Mouse (Mus musculus): ENCODE measurements around the gene Ecpas. TPM values are rescaled to one million over a fixed set of nuclear protein-coding genes. Genes with fewer than 3 reads are reported as not detected.

Ecpas gene
- polyA plus RNA-seq, 1 experiment from 2014 or later = 47.7 TPM

- DNase-seq (ENCODE audit: low spot score) = no peak
- 96% methylated on average over 6 of the region's 6 CpGs for WGBS
Measured at GRCm38 (mm10) chr4:58867242-58867641, 45.3 kb downstream of the Ecpas start.

GRCm38 (mm10) chr4:58832908-58833307, 79.6 kb downstream of the Ecpas start:
- Histone ChIP-seq H3K36me3 (ENCODE audit: control insufficient read depth, insufficient read depth, low read length) (no peaks in the 10 kb centered on the region), H3K27ac (ENCODE audit: low read depth, low read length) (no peak overlapping the region), H3K9ac (ENCODE audit: low read length) (no peak overlapping the region), H3K27me3 (ENCODE audit: control insufficient read depth, insufficient read depth, low read length) (no peaks in the 10 kb centered on the region), H3K9me3 (ENCODE audit: control insufficient read depth, low read length) (no peaks in the 10 kb centered on the region), H3K4me1 (ENCODE audit: control insufficient read depth, insufficient read depth, low read length) (no peaks in the 10 kb centered on the region), H3K4me3 (ENCODE audit: low read depth, low read length) (no peak overlapping the region), H3K4me2 (ENCODE audit: low read depth) (no peak overlapping the region)
- no peak for ATAC-seq (ENCODE audit: insufficient read depth, low FRiP score, low TSS enrichment)
- no peak for DNase-seq (ENCODE audit: low spot score)
- WGBS = 94% methylated on average over 3 of the region's 3 CpGs

More at GRCm38 (mm10) chr4:58867242-58867641, 45.3 kb downstream of the Ecpas start:
- Histone ChIP-seq H3K4me2 (ENCODE audit: low read depth) (no peak overlapping the region), H3K4me3 (ENCODE audit: low read depth, low read length) (no peak overlapping the region), H3K36me3 (ENCODE audit: control insufficient read depth, insufficient read depth, low read length) (no peaks in the 10 kb centered on the region), H3K27ac (ENCODE audit: low read depth, low read length) (no peak overlapping the region), H3K4me1 (ENCODE audit: control insufficient read depth, insufficient read depth, low read length) (no peaks in the 10 kb centered on the region), H3K9ac (ENCODE audit: low read length) (no peak overlapping the region), H3K27me3 (ENCODE audit: control insufficient read depth, insufficient read depth, low read length) (no peaks in the 10 kb centered on the region), H3K9me3 (ENCODE audit: control insufficient read depth, low read length) (no peaks in the 10 kb centered on the region)
- no peak for ATAC-seq (ENCODE audit: insufficient read depth, low FRiP score, low TSS enrichment)

GRCm38 (mm10) chr4:58825921-58826320, 86.6 kb downstream of the Ecpas start:
- Histone ChIP-seq H3K9ac (ENCODE audit: low read length) (no peak overlapping the region), H3K4me3 (ENCODE audit: low read depth, low read length) (no peak overlapping the region), H3K36me3 (ENCODE audit: control insufficient read depth, insufficient read depth, low read length) (0 out of 2 replicates have a peak, but pooled peaks cover 2% of the 10 kb centered on the region), H3K27me3 (ENCODE audit: control insufficient read depth, insufficient read depth, low read length) (no peaks in the 10 kb centered on the region), H3K9me3 (ENCODE audit: control insufficient read depth, low read length) (no peaks in the 10 kb centered on the region), H3K4me1 (ENCODE audit: control insufficient read depth, insufficient read depth, low read length) (no peaks in the 10 kb centered on the region), H3K4me2 (ENCODE audit: low read depth) (no peak overlapping the region), H3K27ac (ENCODE audit: low read depth, low read length) (no peak overlapping the region)
- ATAC-seq (ENCODE audit: insufficient read depth, low FRiP score, low TSS enrichment) = no peak
- DNase-seq (ENCODE audit: low spot score) = no peak
- 86% methylated on average over 4 of the region's 4 CpGs for WGBS

- ATAC-seq (ENCODE audit: insufficient read depth, low FRiP score, low TSS enrichment) (no peak), DNase-seq (ENCODE audit: low spot score) (no peak)
- Histone ChIP-seq H3K9me3 (ENCODE audit: control insufficient read depth, low read length) (no peaks in the 10 kb centered on the region), H3K4me2 (ENCODE audit: low read depth) (no peak within 1 kb of the TSS), H3K36me3 (ENCODE audit: control insufficient read depth, insufficient read depth, low read length) (no peaks in the 10 kb centered on the region), H3K9ac (ENCODE audit: low read length) (no peak within 1 kb of the TSS), H3K27ac (ENCODE audit: low read depth, low read length) (no peak within 1 kb of the TSS), H3K27me3 (ENCODE audit: control insufficient read depth, insufficient read depth, low read length) (no peaks in the 10 kb centered on the region), H3K4me3 (ENCODE audit: low read depth, low read length) (no peak within 1 kb of the TSS), H3K4me1 (ENCODE audit: control insufficient read depth, insufficient read depth, low read length) (no peaks in the 10 kb centered on the region)
Measured at GRCm38 (mm10) chr4:58787616-58788015, 124.9 kb downstream of the Ecpas start, which contains the start of gene Olfr267. Gene Olfr267 (minus strand): TSS chr4:58787716.

- Histone ChIP-seq H3K9me3 (ENCODE audit: control insufficient read depth, low read length) (no peaks in the 10 kb centered on the region), H3K4me3 (ENCODE audit: low read depth, low read length) (no peak overlapping the region), H3K9ac (ENCODE audit: low read length) (no peak overlapping the region), H3K27ac (ENCODE audit: low read depth, low read length) (no peak overlapping the region), H3K4me2 (ENCODE audit: low read depth) (no peak overlapping the region), H3K4me1 (ENCODE audit: control insufficient read depth, insufficient read depth, low read length) (no peaks in the 10 kb centered on the region), H3K27me3 (ENCODE audit: control insufficient read depth, insufficient read depth, low read length) (no peaks in the 10 kb centered on the region), H3K36me3 (ENCODE audit: control insufficient read depth, insufficient read depth, low read length) (no peaks in the 10 kb centered on the region)
- ATAC-seq (ENCODE audit: insufficient read depth, low FRiP score, low TSS enrichment) (no peak), DNase-seq (ENCODE audit: low spot score) (no peak)
- 87% methylated on average over 3 of the region's 3 CpGs for WGBS
Measured at GRCm38 (mm10) chr4:58786659-58787058, 125.9 kb downstream of the Ecpas start.

- DNase-seq (ENCODE audit: low spot score) (no peak), ATAC-seq (ENCODE audit: insufficient read depth, low FRiP score, low TSS enrichment) (no peak)
- H3K4me1 ChIP-seq (ENCODE audit: control insufficient read depth, insufficient read depth, low read length) = no peaks in the 10 kb centered on the region
- H3K27ac ChIP-seq (ENCODE audit: low read depth, low read length) = no peak overlapping the region
- H3K9ac ChIP-seq (ENCODE audit: low read length) = no peak overlapping the region
- no peaks in the 10 kb centered on the region for H3K36me3 ChIP-seq (ENCODE audit: control insufficient read depth, insufficient read depth, low read length)
- H3K4me2 ChIP-seq (ENCODE audit: low read depth) = no peak overlapping the region
- 93% methylated on average over 3 of the region's 3 CpGs for WGBS
- no peaks in the 10 kb centered on the region for H3K27me3 ChIP-seq (ENCODE audit: control insufficient read depth, insufficient read depth, low read length)
- H3K9me3 ChIP-seq (ENCODE audit: control insufficient read depth, low read length) = no peaks in the 10 kb centered on the region
- H3K4me3 ChIP-seq (ENCODE audit: low read depth, low read length) = no peak overlapping the region
Measured at GRCm38 (mm10) chr4:58763417-58763816, 149.1 kb downstream of the Ecpas start.

- Histone ChIP-seq H3K9ac (ENCODE audit: low read length) (no peak overlapping the region), H3K9me3 (ENCODE audit: control insufficient read depth, low read length) (no peaks in the 10 kb centered on the region), H3K4me3 (ENCODE audit: low read depth, low read length) (no peak overlapping the region), H3K36me3 (ENCODE audit: control insufficient read depth, insufficient read depth, low read length) (no peaks in the 10 kb centered on the region), H3K27ac (ENCODE audit: low read depth, low read length) (no peak overlapping the region), H3K4me2 (ENCODE audit: low read depth) (no peak overlapping the region), H3K4me1 (ENCODE audit: control insufficient read depth, insufficient read depth, low read length) (no peaks in the 10 kb centered on the region), H3K27me3 (ENCODE audit: control insufficient read depth, insufficient read depth, low read length) (no peaks in the 10 kb centered on the region)
- DNase-seq (ENCODE audit: low spot score) = no peak
- WGBS = 64% methylated on average over 2 of the region's 2 CpGs
- ATAC-seq (ENCODE audit: insufficient read depth, low FRiP score, low TSS enrichment) = no peak
Measured at GRCm38 (mm10) chr4:58749510-58749909, 163.0 kb downstream of the Ecpas start.

GRCm38 (mm10) chr4:58749101-58749500, 163.4 kb downstream of the Ecpas start:
- no peaks in the 10 kb centered on the region for H3K27me3 ChIP-seq (ENCODE audit: control insufficient read depth, insufficient read depth, low read length)
- no peaks in the 10 kb centered on the region for H3K9me3 ChIP-seq (ENCODE audit: control insufficient read depth, low read length)
- no peak overlapping the region for H3K4me3 ChIP-seq (ENCODE audit: low read depth, low read length)
- no peak for ATAC-seq (ENCODE audit: insufficient read depth, low FRiP score, low TSS enrichment)
- no peak for DNase-seq (ENCODE audit: low spot score)
- H3K4me2 ChIP-seq (ENCODE audit: low read depth) = no peak overlapping the region
- H3K4me1 ChIP-seq (ENCODE audit: control insufficient read depth, insufficient read depth, low read length) = no peaks in the 10 kb centered on the region
- WGBS = 57% methylated on average over 10 of the region's 10 CpGs
- no peak overlapping the region for H3K27ac ChIP-seq (ENCODE audit: low read depth, low read length)
- no peaks in the 10 kb centered on the region for H3K36me3 ChIP-seq (ENCODE audit: control insufficient read depth, insufficient read depth, low read length)
- H3K9ac ChIP-seq (ENCODE audit: low read length) = no peak overlapping the region
